1 mouse cellular context compared by ENCODE assay signal in genomic region chr6:125345625-125346024, GRCm38 (mm10).
TF ChIP-seq lines count a peak whose summit lies in the region.

No protein-coding gene starts in this region.

TF ChIP-seq in MEL, 35 proteins besides CTCF, POLR2A, EP300 and RAD21 (continued from another document):
- TF ChIP-seq JUND (IDR thresholded peaks at IDR 0.05; ENCODE audit: low read depth, low read length), result no peak
- no peak for TF ChIP-seq UBTF (IDR thresholded peaks at IDR 0.05; ENCODE audit: borderline replicate concordance, insufficient read depth, low read depth, low read length)
- TF ChIP-seq ZNF384 (IDR thresholded peaks at IDR 0.05; ENCODE audit: low read depth, low read length), result no peak
- TF ChIP-seq ZC3H11A (IDR thresholded peaks at IDR 0.05; ENCODE audit: low read depth, low read length), result no peak
- no peak for TF ChIP-seq ZMIZ1 (IDR thresholded peaks at IDR 0.05; ENCODE audit: low read depth, low read length)
- peak; percentile 30 to 71; a peak in 2 of 4 replicates for TF ChIP-seq USF2 (IDR thresholded peaks at IDR 0.05; ENCODE audit: borderline replicate concordance in 1 of 2, insufficient read depth in 1 of 2, low read depth in 1 of 2, low read length in 2 of 2)
- no peak for TF ChIP-seq TBP (IDR thresholded peaks at IDR 0.05; ENCODE audit: low read depth, low read length)
- TF ChIP-seq SIN3A (IDR thresholded peaks at IDR 0.05; ENCODE audit: low read length), result no peak
- no peak for TF ChIP-seq RCOR1 (IDR thresholded peaks at IDR 0.05; ENCODE audit: low read depth, low read length)
- no peak for TF ChIP-seq POLR2AphosphoS5 (IDR thresholded peaks at IDR 0.05; ENCODE audit: borderline replicate concordance, low read depth, low read length)
- no peak for TF ChIP-seq POLR2AphosphoS2 (IDR thresholded peaks at IDR 0.05; ENCODE audit: low read length)
- 0 out of 2 replicates have a peak, but pooled peaks have one; percentile 7 for TF ChIP-seq ETS1 (IDR thresholded peaks at IDR 0.05; ENCODE audit: low read depth, low read length)
- TF ChIP-seq CHD2 (IDR thresholded peaks at IDR 0.05; ENCODE audit: low read length), result no peak
- peak; percentile 39; the same call in 1 of the 2 replicates for TF ChIP-seq ELF1 (IDR thresholded peaks at IDR 0.05; ENCODE audit: low read depth, low read length)
- no peak for TF ChIP-seq MYC (IDR thresholded peaks at IDR 0.05; ENCODE audit: low read depth, low read length)
- no peak for TF ChIP-seq MYB (IDR thresholded peaks at IDR 0.05; ENCODE audit: low read depth, low read length)
- peak; percentile 92 for TF ChIP-seq USF1 (IDR thresholded peaks at IDR 0.05; ENCODE audit: low read depth, low read length)
- TF ChIP-seq GABPA (IDR thresholded peaks at IDR 0.05; ENCODE audit: low read depth, low read length), result no peak
- no peak for TF ChIP-seq SMC3 (IDR thresholded peaks at IDR 0.05; ENCODE audit: low read depth, low read length)
- TF ChIP-seq MAX (IDR thresholded peaks at IDR 0.05; ENCODE audit: low read length), result peak; percentile 62; the same call in 1 of the 2 replicates
- no peak for TF ChIP-seq GATA1 (IDR thresholded peaks at IDR 0.05; ENCODE audit: low read depth, low read length)
- no peak for TF ChIP-seq E2F4 (IDR thresholded peaks at IDR 0.05; ENCODE audit: borderline replicate concordance, low read depth, low read length)
- no peak for TF ChIP-seq MXI1 (IDR thresholded peaks at IDR 0.05; ENCODE audit: low read depth, low read length)
- no peak for TF ChIP-seq MAZ (IDR thresholded peaks at IDR 0.05; ENCODE audit: low read depth, low read length)
- TF ChIP-seq MAFK (IDR thresholded peaks at IDR 0.05; ENCODE audit: borderline replicate concordance, low read depth, low read length), result no peak
- no peak for TF ChIP-seq NELFE (IDR thresholded peaks at IDR 0.05; ENCODE audit: low read depth, low read length)
- TF ChIP-seq BHLHE40 (IDR thresholded peaks at IDR 0.05; ENCODE audit: borderline replicate concordance, low read depth, low read length), result peak; percentile 52; the same call in 1 of the 2 replicates
- TF ChIP-seq KAT2A (conservative IDR thresholded peaks at IDR 0.05; ENCODE audit: low read depth, low read length), result no peak
- 0 out of 2 replicates have a peak, but pooled peaks have one; percentile 1 for TF ChIP-seq TCF12 (IDR thresholded peaks at IDR 0.05; ENCODE audit: low read depth, low read length)
- no peak for TF ChIP-seq NRF1 (IDR thresholded peaks at IDR 0.05; ENCODE audit: insufficient read depth, low read depth, low read length, poor library complexity, severe bottlenecking)
- TF ChIP-seq CHD1 (IDR thresholded peaks at IDR 0.05; ENCODE audit: low read depth, low read length), result no peak
